Mouse (Mus musculus): Measurements from ENCODE around the gene Dvl2.

Dvl2 gene

GRCm38 (mm10) chr11:70029130-70029801, 28.9 kb downstream of the Dvl2 start:
- DNase-seq (ENCODE audit: low spot score): peak; percentile 93

GRCm38 (mm10) chr11:70029829-70030550, 29.6 kb downstream of the Dvl2 start:
- DNase-seq (ENCODE audit: low spot score): no peak

- no peak for DNase-seq (ENCODE audit: low spot score)
These were observed 30.4 kb downstream of the Dvl2 start for GRCm38 (mm10) chr11:70030651-70031320.

GRCm38 (mm10) chr11:70031321-70031670, 30.9 kb downstream of the Dvl2 start:
- no peak for DNase-seq (ENCODE audit: low spot score)

- no peak for DNase-seq (ENCODE audit: low spot score)
These were observed 37.8 kb downstream of the Dvl2 start for GRCm38 (mm10) chr11:70038174-70038573.

GRCm38 (mm10) chr11:70039631-70040030, 39.2 kb downstream of the Dvl2 start:
- DNase-seq (ENCODE audit: low spot score): no peak

GRCm38 (mm10) chr11:70040184-70040583, 39.8 kb downstream of the Dvl2 start:
- no peak for DNase-seq (ENCODE audit: low spot score)

GRCm38 (mm10) chr11:70042309-70043085, 42.1 kb downstream of the Dvl2 start:
- no peak for DNase-seq (ENCODE audit: low spot score)

- no peak for DNase-seq (ENCODE audit: low spot score)
These were observed 43.3 kb downstream of the Dvl2 start for GRCm38 (mm10) chr11:70043665-70044064.

GRCm38 (mm10) chr11:70045435-70045834, 45.0 kb downstream of the Dvl2 start:
- DNase-seq (ENCODE audit: low spot score): no peak

- no peak for DNase-seq (ENCODE audit: low spot score)
These were observed 49.0 kb downstream of the Dvl2 start for GRCm38 (mm10) chr11:70049366-70049765.

GRCm38 (mm10) chr11:70049816-70050215, 49.4 kb downstream of the Dvl2 start:
- peak; percentile 18 for DNase-seq (ENCODE audit: low spot score)

- no peak for DNase-seq (ENCODE audit: low spot score)
These were observed 52.8 kb downstream of the Dvl2 start for GRCm38 (mm10) chr11:70053156-70053555.

GRCm38 (mm10) chr11:70053898-70054570, 53.6 kb downstream of the Dvl2 start, which contains the start of gene Asgr1:
Gene Asgr1, plus strand, starts transcription at chr11:70054085.
- DNase-seq (ENCODE audit: low spot score): no peak

GRCm38 (mm10) chr11:70055618-70056214, 55.3 kb downstream of the Dvl2 start:
- DNase-seq (ENCODE audit: low spot score): peak; percentile 66

GRCm38 (mm10) chr11:70057805-70058204, 57.4 kb downstream of the Dvl2 start:
- no peak for DNase-seq (ENCODE audit: low spot score)

GRCm38 (mm10) chr11:70059930-70060329, 59.5 kb downstream of the Dvl2 start:
- DNase-seq (ENCODE audit: low spot score): no peak
